Mouse (Mus musculus) kidney, adult 2 months (tissue): ENCODE data around the gene Gcm2. TPM values are rescaled to one million over a fixed set of nuclear protein-coding genes. Genes with fewer than 3 reads are reported as not detected.
A peak's percentile ranks its signal among the peaks of the same experiment; 100 is the strongest.

ENCODE experiments used
- DNase-seq: peaks from one replicate; pipeline ENCODE4 v3.0.0; 2021
- H3K27ac ChIP-seq: fragments of 200-500 bp; 2 replicates; pipeline ENCODE4 v1.5.1; 2012; ENCODE audit warnings: low read depth, low read length, control low read depth, inconsistent platforms; ENCODE audit not compliant: insufficient read depth
- H3K27me3 ChIP-seq: fragments of 200-500 bp; replicated peaks from 2 replicates; pipeline ENCODE4 v1.6.1; 2012; ENCODE audit warnings: mild to moderate bottlenecking, moderate library complexity, low read length, inconsistent platforms; ENCODE audit not compliant: control insufficient read depth, insufficient read depth
- H3K36me3 ChIP-seq: fragments of 200-500 bp; 2 replicates; pipeline ENCODE4 v1.6.1; 2012; ENCODE audit warnings: mild to moderate bottlenecking, moderate library complexity, low read length, inconsistent platforms; ENCODE audit not compliant: control insufficient read depth, insufficient read depth
- H3K4me1 ChIP-seq: fragments of 200-500 bp; 2 replicates; pipeline ENCODE4 v1.6.1; 2011; ENCODE audit warnings: low read length; ENCODE audit not compliant: control insufficient read depth, insufficient read depth
- H3K4me3 ChIP-seq: fragments of 200-500 bp; 2 replicates; pipeline ENCODE4 v1.5.1; 2011; ENCODE audit warnings: mild to moderate bottlenecking, low read depth, low read length, control low read depth; ENCODE audit not compliant: insufficient read depth
- CTCF ChIP-seq: fragments of 200-500 bp; conservative IDR thresholded peaks from 2 replicates; pipeline ENCODE4 v1.5.1; 2011; ENCODE audit warnings: low read depth, mild to moderate bottlenecking, control low read depth, low read length, moderate library complexity, mixed read lengths; ENCODE audit not compliant: insufficient read depth, insufficient read length
- POLR2A ChIP-seq: fragments of 200-500 bp; IDR thresholded peaks from one replicate; pipeline ENCODE4 v1.6.1; 2011; ENCODE audit warnings: low read depth, low read length, control low read depth
- WGBS: fragments of 180-500 bp; shearing (Covaris S2); methylation state at CpG from one replicate; pipeline ENCODE4 v1.1.7; 2018; 5-methylcytosine and 5-hydroxymethylcytosine counted together
- polyA plus RNA-seq: library from polyadenylated mRNA; depleted of rRNA; stranded (reverse); fragments of >200 nt; gene quantifications from 2 replicates; pipeline ENCODE4 v1.2.3, GENCODE M21; 2012

Gcm2 gene
- polyA plus RNA-seq, 1 experiment: not detected

GRCm38 (mm10) chr13:41097324-41098058 lies 13.3 kb downstream of the Gcm2 start:
- DNase-seq: peak; percentile 7

GRCm38 (mm10) chr13:41094160-41094559 lies 16.7 kb downstream of the Gcm2 start:
- no peak overlapping the region for H3K4me3 ChIP-seq
- no peak overlapping the region for H3K27ac ChIP-seq
- TF ChIP-seq POLR2A (no peak), CTCF (no peak)
- no peaks in the 10 kb centered on the region; the same call in 1 of the 2 replicates for H3K27me3 ChIP-seq
- no peaks in the 10 kb centered on the region for H3K4me1 ChIP-seq
- 88% methylated on average over 10 of the region's 10 CpGs for WGBS
- H3K36me3 ChIP-seq: no peaks in the 10 kb centered on the region
- DNase-seq: no peak

More at GRCm38 (mm10) chr13:41097324-41098058, 13.3 kb downstream of the Gcm2 start:
- TF ChIP-seq POLR2A (no peak), CTCF (no peak)
- H3K27me3 ChIP-seq: no peaks in the 10 kb centered on the region; the same call in 1 of the 2 replicates
- no peak overlapping the region for H3K27ac ChIP-seq
- H3K4me1 ChIP-seq: no peaks in the 10 kb centered on the region
- 70% methylated on average over 16 of the region's 16 CpGs for WGBS
- no peak overlapping the region for H3K4me3 ChIP-seq
- no peaks in the 10 kb centered on the region for H3K36me3 ChIP-seq

- no peaks in the 10 kb centered on the region for H3K36me3 ChIP-seq
- no peak overlapping the region for H3K27ac ChIP-seq
- H3K4me3 ChIP-seq: no peak overlapping the region
- H3K4me1 ChIP-seq: no peaks in the 10 kb centered on the region
- TF ChIP-seq POLR2A: no peak
- no peak for TF ChIP-seq CTCF
- H3K27me3 ChIP-seq: no peaks in the 10 kb centered on the region; the same call in 1 of the 2 replicates
- DNase-seq: no peak
- WGBS: 39% methylated on average over 10 of the region's 10 CpGs
Measured at GRCm38 (mm10) chr13:41091271-41091670, 19.6 kb downstream of the Gcm2 start.

GRCm38 (mm10) chr13:41088746-41089145 lies 22.1 kb downstream of the Gcm2 start:
- H3K4me3 ChIP-seq: no peak overlapping the region
- DNase-seq: no peak
- TF ChIP-seq CTCF (no peak), POLR2A (no peak)
- no peak overlapping the region for H3K27ac ChIP-seq
- no peaks in the 10 kb centered on the region for H3K4me1 ChIP-seq
- H3K27me3 ChIP-seq: no peaks in the 10 kb centered on the region
- no peaks in the 10 kb centered on the region for H3K36me3 ChIP-seq

- H3K27ac ChIP-seq: no peak overlapping the region
- 20% methylated on average over 2 of the region's 2 CpGs for WGBS
- TF ChIP-seq CTCF: 0 out of 2 replicates have a peak, but pooled peaks have one; percentile 1
- no peak for TF ChIP-seq POLR2A
- no peak overlapping the region for H3K4me3 ChIP-seq
- no peaks in the 10 kb centered on the region for H3K36me3 ChIP-seq
- DNase-seq: no peak
- H3K4me1 ChIP-seq: no peaks in the 10 kb centered on the region
- no peaks in the 10 kb centered on the region for H3K27me3 ChIP-seq
Measured at GRCm38 (mm10) chr13:41085140-41085539, 25.7 kb downstream of the Gcm2 start.

- no peak for DNase-seq
- WGBS: 76% methylated on average over 3 of the region's 3 CpGs
- H3K4me3 ChIP-seq: no peak overlapping the region
- H3K4me1 ChIP-seq: no peaks in the 10 kb centered on the region
- H3K36me3 ChIP-seq: no peaks in the 10 kb centered on the region
- no peak overlapping the region for H3K27ac ChIP-seq
- no peaks in the 10 kb centered on the region for H3K27me3 ChIP-seq
- TF ChIP-seq POLR2A (no peak), CTCF (no peak)
Measured at GRCm38 (mm10) chr13:41084521-41084920, 26.3 kb downstream of the Gcm2 start.

GRCm38 (mm10) chr13:41080700-41081099 lies 30.1 kb downstream of the Gcm2 start:
- TF ChIP-seq POLR2A (no peak), CTCF (no peak)
- Histone ChIP-seq H3K36me3 (no peaks in the 10 kb centered on the region), H3K27me3 (no peaks in the 10 kb centered on the region), H3K27ac (no peak overlapping the region), H3K4me1 (no peaks in the 10 kb centered on the region), H3K4me3 (no peak overlapping the region)
- no peak for DNase-seq
- 92% methylated on average over 6 of the region's 6 CpGs for WGBS
